Mouse (Mus musculus): ENCODE data around the gene Atrn. TPM values are rescaled to one million over a fixed set of nuclear protein-coding genes. Genes with fewer than 3 reads are reported as not detected.

The Atrn gene
- total and polyA plus RNA-seq, 2 experiments from 2014 or later, result 12.6 to 76.4 TPM

DNA sequence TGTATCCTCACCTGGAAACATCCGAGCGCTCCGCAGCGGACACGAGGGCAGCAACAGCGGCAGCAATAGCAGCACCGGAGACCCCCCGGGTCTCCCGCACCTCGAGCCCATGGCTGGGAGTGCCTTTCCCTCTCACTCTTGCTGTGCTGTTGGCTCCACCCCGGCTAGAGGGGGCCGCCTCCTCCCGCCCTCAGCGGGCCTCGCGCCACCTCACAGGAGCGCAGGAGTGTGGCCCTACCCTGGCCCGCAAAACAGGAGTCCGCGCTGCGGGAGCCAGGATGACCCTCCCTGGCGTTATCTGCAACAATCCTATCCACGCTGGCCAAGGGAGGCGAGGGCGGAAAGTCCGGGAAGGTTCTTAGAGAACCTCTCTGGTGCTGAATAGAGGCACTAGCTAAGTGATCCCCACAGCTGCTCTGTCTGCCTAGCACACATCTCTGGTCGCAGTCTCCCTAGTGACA, 157.1 kb downstream of the Atrn start, which contains the start of gene Adam33:
TSS of gene Adam33 (minus strand) at position 411 of the 461 bp plus-strand sequence.
- WGBS, result 3% methylated on average over 22 of the region's 27 CpGs

DNA sequence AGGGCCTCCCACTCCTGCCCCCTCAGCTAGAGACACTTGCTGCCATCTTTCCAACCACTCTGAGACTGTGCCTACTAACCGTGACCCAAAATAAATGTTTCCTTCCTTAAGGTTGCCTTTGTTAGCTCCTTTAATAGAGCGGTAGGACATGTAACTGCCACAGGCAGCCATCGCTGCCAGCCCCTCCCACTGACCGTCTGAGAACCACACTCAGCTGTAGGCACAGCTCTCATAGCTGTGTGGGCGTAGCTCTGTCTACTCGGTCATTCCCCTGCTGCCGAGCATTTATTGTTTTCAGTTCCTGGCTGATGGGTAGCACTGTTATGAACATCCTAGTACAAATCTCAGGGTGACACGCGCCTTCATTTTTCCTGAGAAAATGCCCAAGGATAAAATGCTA, 160.0 kb downstream of the Atrn start:
- Histone ChIP-seq H3K4me2 (ENCODE audit: low read depth, low read length) (no peak overlapping the region), H3K4me1 (ENCODE audit: insufficient read depth, low read length) (no peaks in the 10 kb centered on the region), H3K4me3 (ENCODE audit: low read length) (no peak overlapping the region), H3K27ac (no peak overlapping the region), H3K9ac (replicated peaks; ENCODE audit: low read length) (no peak overlapping the region), H3K36me3 (ENCODE audit: insufficient read depth, low read length) (no peaks in the 10 kb centered on the region), H3K9me3 (ENCODE audit: low read length) (no peaks in the 10 kb centered on the region), H3K27me3 (ENCODE audit: insufficient read depth, low read length) (peaks cover 12% of the 10 kb centered on the region; the same call in 1 of the 2 replicates)
- ATAC-seq (no peak), DNase-seq (ENCODE audit: low spot score) (no peak)
- no peak for TF ChIP-seq CTCF (IDR thresholded peaks at IDR 0.05; ENCODE audit: low read depth)
- WGBS, result 66% methylated on average over 9 of the region's 9 CpGs

More for the DNA sequence above, 157.1 kb downstream of the Atrn start, which contains the start of gene Adam33:
- Histone ChIP-seq H3K4me2 (ENCODE audit: low read depth, low read length) (peak within 1 kb of the TSS; percentile 45), H3K27me3 (ENCODE audit: insufficient read depth, low read length) (peaks cover 12% of the 10 kb centered on the region; the same call in 1 of the 2 replicates), H3K27ac (no peak within 1 kb of the TSS), H3K9me3 (ENCODE audit: low read length) (no peaks in the 10 kb centered on the region), H3K36me3 (ENCODE audit: insufficient read depth, low read length) (no peaks in the 10 kb centered on the region), H3K4me3 (ENCODE audit: low read length) (peak within 1 kb of the TSS; percentile 25), H3K4me1 (ENCODE audit: insufficient read depth, low read length) (no peaks in the 10 kb centered on the region), H3K9ac (replicated peaks; ENCODE audit: low read length) (no peak within 1 kb of the TSS)
- ATAC-seq (no peak), DNase-seq (ENCODE audit: low spot score) (no peak)
- TF ChIP-seq CTCF (IDR thresholded peaks at IDR 0.05; ENCODE audit: low read depth), result no peak

DNA sequence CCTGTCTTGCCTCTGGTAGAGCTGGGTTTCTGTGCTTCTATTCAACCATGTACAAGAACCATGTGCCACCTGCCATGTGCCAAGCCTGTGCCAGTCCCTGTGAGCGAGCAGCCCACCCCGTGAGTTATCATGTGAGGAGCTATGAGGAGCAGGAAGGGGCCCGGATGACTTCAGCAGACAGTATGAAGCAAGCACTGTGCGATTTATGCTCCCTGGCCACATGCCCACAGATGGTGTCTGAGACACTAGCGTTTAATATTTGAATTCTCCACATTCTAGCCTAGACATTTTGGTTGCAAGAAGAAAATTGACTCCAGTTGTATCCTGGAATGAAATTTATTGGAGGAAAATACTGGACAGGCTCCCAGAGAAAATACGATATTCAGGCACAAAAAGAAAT, 161.2 kb downstream of the Atrn start:
- no peaks in the 10 kb centered on the region for H3K36me3 ChIP-seq (ENCODE audit: insufficient read depth, low read length)
- no peak for TF ChIP-seq CTCF (IDR thresholded peaks at IDR 0.05; ENCODE audit: low read depth)
- H3K4me3 ChIP-seq (ENCODE audit: low read length), result no peak overlapping the region
- no peak for DNase-seq (ENCODE audit: low spot score)
- H3K9ac ChIP-seq (replicated peaks; ENCODE audit: low read length), result no peak overlapping the region
- WGBS, result 55% methylated on average over 6 of the region's 6 CpGs
- ATAC-seq, result no peak
- H3K9me3 ChIP-seq (ENCODE audit: low read length), result no peaks in the 10 kb centered on the region
- no peak overlapping the region for H3K4me2 ChIP-seq (ENCODE audit: low read depth, low read length)
- no peak overlapping the region for H3K27ac ChIP-seq
- 0 out of 2 replicates have a peak, but pooled peaks cover 4% of the 10 kb centered on the region for H3K27me3 ChIP-seq (ENCODE audit: insufficient read depth, low read length)
- no peaks in the 10 kb centered on the region for H3K4me1 ChIP-seq (ENCODE audit: insufficient read depth, low read length)

DNA sequence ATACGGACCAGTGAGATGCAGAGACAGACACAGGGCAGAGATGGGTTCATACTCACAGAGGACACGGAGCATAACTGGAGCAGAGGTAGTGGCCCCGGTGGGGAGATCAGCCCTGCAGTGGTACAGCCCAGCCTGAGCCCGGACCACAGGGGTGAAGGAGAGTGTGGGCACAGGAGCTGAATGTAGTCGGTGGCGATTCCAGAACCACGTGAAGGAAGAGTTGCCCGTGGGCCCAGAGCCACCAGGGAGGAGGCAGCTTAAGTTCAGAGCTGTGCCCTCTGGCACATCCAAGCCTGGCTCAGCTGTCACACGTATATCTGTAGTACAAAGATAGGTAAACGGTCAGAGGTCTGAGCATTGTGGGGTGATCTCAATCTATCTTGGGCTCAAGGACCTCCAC, 166.2 kb downstream of the Atrn start:
- H3K27ac ChIP-seq, result no peak overlapping the region
- no peak overlapping the region for H3K4me3 ChIP-seq (ENCODE audit: low read length)
- no peak overlapping the region for H3K4me2 ChIP-seq (ENCODE audit: low read depth, low read length)
- no peaks in the 10 kb centered on the region for H3K36me3 ChIP-seq (ENCODE audit: insufficient read depth, low read length)
- H3K4me1 ChIP-seq (ENCODE audit: insufficient read depth, low read length), result no peaks in the 10 kb centered on the region
- no peaks in the 10 kb centered on the region for H3K9me3 ChIP-seq (ENCODE audit: low read length)
- no peak for TF ChIP-seq CTCF (IDR thresholded peaks at IDR 0.05; ENCODE audit: low read depth)
- WGBS, result 84% methylated on average over 10 of the region's 10 CpGs
- H3K27me3 ChIP-seq (ENCODE audit: insufficient read depth, low read length), result no peaks in the 10 kb centered on the region
- no peak overlapping the region for H3K9ac ChIP-seq (replicated peaks; ENCODE audit: low read length)
- no peak for DNase-seq (ENCODE audit: low spot score)
- no peak for ATAC-seq

Small RNA genes lying within 50 kb of the gene (microRNA-seq; reads per million reads assigned to microRNA genes)
- gene Mir6973b, result 0 to 0.18 reads per million in 2 experiments

Other genes with a start within 250 kb of the Atrn start
- 14.4 and 21.2 TPM in 2 replicates for gene Ddrgk1, start 241.8 kb upstream of the Atrn start, total RNA-seq (2014; rRNA removed)
- 83.3 and 90.6 TPM in 2 replicates for gene Ddrgk1, start 241.8 kb upstream of the Atrn start, polyA plus RNA-seq (2015; fragmentation: Nextera tagmentation; extraction: Ambion mirVana)
- gene Itpa, start 238.9 kb upstream of the Atrn start, total RNA-seq (2014; rRNA removed), result 137 TPM in 2 replicates
- gene Itpa, start 238.9 kb upstream of the Atrn start, polyA plus RNA-seq (2015; fragmentation: Nextera tagmentation; extraction: Ambion mirVana), result 123 TPM in 2 replicates
- 0.16 and 1.2 TPM in 2 replicates for gene Slc4a11, start 209.0 kb upstream of the Atrn start, total RNA-seq (2014; rRNA removed)
- gene Slc4a11, start 209.0 kb upstream of the Atrn start, polyA plus RNA-seq (2015; fragmentation: Nextera tagmentation; extraction: Ambion mirVana), result 0.49 and 0.53 TPM in 2 replicates
- gene 4930402H24Rik, start 89 bp upstream of the Atrn start, total RNA-seq (2014; rRNA removed), result 131 and 188 TPM in 2 replicates
- 57.2 and 57.6 TPM in 2 replicates for gene 4930402H24Rik, start 89 bp upstream of the Atrn start, polyA plus RNA-seq (2015; fragmentation: Nextera tagmentation; extraction: Ambion mirVana)
- gene Gfra4, start 136.6 kb downstream of the Atrn start, total RNA-seq (2014; rRNA removed), result 72.6 and 83.3 TPM in 2 replicates
- gene Gfra4, start 136.6 kb downstream of the Atrn start, polyA plus RNA-seq (2015; fragmentation: Nextera tagmentation; extraction: Ambion mirVana), result 52.0 and 57.1 TPM in 2 replicates
- 0.72 and 1.9 TPM in 2 replicates for gene Adam33, start 157.3 kb downstream of the Atrn start, total RNA-seq (2014; rRNA removed)
- 1.5 and 1.8 TPM in 2 replicates for gene Adam33, start 157.3 kb downstream of the Atrn start, polyA plus RNA-seq (2015; fragmentation: Nextera tagmentation; extraction: Ambion mirVana)
- 0.75 and 0.99 TPM in 2 replicates for gene Siglec1, start 180.3 kb downstream of the Atrn start, total RNA-seq (2014; rRNA removed)
- gene Siglec1, start 180.3 kb downstream of the Atrn start, polyA plus RNA-seq (2015; fragmentation: Nextera tagmentation; extraction: Ambion mirVana), result 0.19 and 0.28 TPM in 2 replicates
- 7.2 and 11.2 TPM in 2 replicates for gene Hspa12b, start 220.8 kb downstream of the Atrn start, total RNA-seq (2014; rRNA removed)
- 3.3 and 3.7 TPM in 2 replicates for gene Hspa12b, start 220.8 kb downstream of the Atrn start, polyA plus RNA-seq (2015; fragmentation: Nextera tagmentation; extraction: Ambion mirVana)
- gene Gm11037, start 227.0 kb downstream of the Atrn start, total RNA-seq (2014; rRNA removed), result not detected in 2 replicates
- not detected in 2 replicates for gene Gm11037, start 227.0 kb downstream of the Atrn start, polyA plus RNA-seq (2015; fragmentation: Nextera tagmentation; extraction: Ambion mirVana)

Measured in hindbrain, postnatal 0 days (tissue).